Mouse (Mus musculus) cerebellum, adult 2 months (tissue): ENCODE measurements around the gene Rubcn.

Source experiments
- CTCF ChIP-seq: fragments of 200-500 bp; IDR thresholded peaks from 2 replicates; pipeline ENCODE4 v1.5.1; 2011; ENCODE audit warnings: low read depth, mild to moderate bottlenecking, control low read depth, low read length, moderate library complexity, borderline replicate concordance; ENCODE audit not compliant: insufficient read depth
- POLR2A ChIP-seq: fragments of 200-500 bp; IDR thresholded peaks from 2 replicates; pipeline ENCODE4 v1.6.1; 2011; ENCODE audit warnings: low read length, control low read depth, borderline replicate concordance; ENCODE audit not compliant: insufficient read depth

GRCm38 (mm10) chr16:32902051-32902428 lies 24.5 kb upstream of the Rubcn start:
- no peak for TF ChIP-seq POLR2A
- TF ChIP-seq CTCF, result no peak
